Mouse (Mus musculus) CH12.LX (cell line): ENCODE measurements at regions not wholly inside any gene's neighbourhood (a gene's known extent, or its start where the extent isn't known, plus 50 kb on each side); places are given as distances from the start of the nearest gene placed in this dataset.

Experiments
- DNase-seq: peaks from one replicate; pipeline ENCODE4 v3.0.0-alpha.2; 2013; ENCODE audit errors: extremely low read depth
- H3K27ac ChIP-seq: 2 replicates; pipeline ENCODE4 v1.5.1; 2012; ENCODE audit warnings: low read depth, mild to moderate bottlenecking, control low read depth, moderate library complexity; ENCODE audit not compliant: insufficient read depth
- H3K27me3 ChIP-seq: replicated peaks from 2 replicates; pipeline ENCODE3; 2012; ENCODE audit warnings: inconsistent platforms
- H3K36me3 ChIP-seq, 2 experiments: replicated peaks in 1 of 2; 2 replicates each; pipeline versions ENCODE3 to v1.6.1; 2012; ENCODE audit warnings: inconsistent platforms in 1 of 2, low read length in 1 of 2, mild to moderate bottlenecking in 1 of 2, mixed read lengths in 1 of 2, moderate library complexity in 1 of 2; ENCODE audit not compliant: control insufficient read depth in 1 of 2, insufficient read depth in 1 of 2
- H3K4me1 ChIP-seq, 2 experiments: 2 replicates each; pipeline ENCODE4 v1.6.1; 2012; ENCODE audit warnings: inconsistent platforms in 1 of 2, moderate library complexity in 1 of 2; ENCODE audit not compliant: insufficient read depth in 2 of 2, control insufficient read depth in 1 of 2
- H3K4me2 ChIP-seq: 2 replicates; pipeline ENCODE4 v1.6.1; 2012; ENCODE audit warnings: low read depth, mild to moderate bottlenecking, control low read depth; ENCODE audit not compliant: poor library complexity, insufficient read depth, severe bottlenecking
- H3K4me3 ChIP-seq, 3 experiments: fragments of 150-350 bp in 1 of 3; sonication (generic) in 1 of 3; replicated peaks in 1 of 3; 2 replicates each; pipeline versions ENCODE3 to v1.5.1; 2011 to 2012; ENCODE audit warnings: low read depth in 2 of 3, low read length in 2 of 3, mild to moderate bottlenecking in 2 of 3, moderate library complexity in 2 of 3, control low read depth in 1 of 3, improper control_type of control experiment in 1 of 3, inconsistent platforms in 1 of 3, mixed read lengths in 1 of 3; ENCODE audit not compliant: poor library complexity in 1 of 3
- H3K79me2 ChIP-seq: replicated peaks from 2 replicates; pipeline ENCODE4 v1.6.1; 2012; ENCODE audit warnings: mild to moderate bottlenecking, moderate library complexity; ENCODE audit not compliant: control insufficient read depth, poor library complexity, insufficient read depth, severe bottlenecking; ENCODE audit errors: extremely low read depth
- H3K9ac ChIP-seq: 2 replicates; pipeline ENCODE4 v1.6.1; 2012; ENCODE audit warnings: low read depth, mild to moderate bottlenecking, control low read depth, moderate library complexity; ENCODE audit not compliant: insufficient read depth
- H3K9me3 ChIP-seq: replicated peaks from 2 replicates; pipeline ENCODE3; 2012; ENCODE audit warnings: low read length, inconsistent platforms, mixed read lengths
- CHD1 ChIP-seq: IDR thresholded peaks from 2 replicates; pipeline ENCODE4 v1.6.1; 2012; ENCODE audit warnings: low read depth, low read length, improper control_type of control experiment, inconsistent platforms
- CHD2 ChIP-seq: IDR thresholded peaks from 2 replicates; pipeline ENCODE4 v1.6.1; 2011; ENCODE audit warnings: low read length, improper control_type of control experiment
- CTCF ChIP-seq, 2 experiments: IDR thresholded peaks in 1 of 2; conservative IDR thresholded peaks in 1 of 2; 2 replicates each; pipeline ENCODE4 v1.5.1; 2011 to 2012; ENCODE audit warnings: low read depth in 2 of 2, low read length in 2 of 2, improper control_type of control experiment in 1 of 2, inconsistent platforms in 1 of 2, mild to moderate bottlenecking in 1 of 2, moderate library complexity in 1 of 2
- ELF1 ChIP-seq: IDR thresholded peaks from 2 replicates; pipeline ENCODE4 v1.6.1; 2014; ENCODE audit warnings: low read depth, mild to moderate bottlenecking, inconsistent platforms, low read length, improper control_type of control experiment
- ETS1 ChIP-seq: conservative IDR thresholded peaks from 2 replicates; pipeline ENCODE4 v1.6.1; 2012; ENCODE audit warnings: low read depth, mild to moderate bottlenecking, inconsistent platforms, low read length, improper control_type of control experiment, moderate library complexity
- JUND ChIP-seq: conservative IDR thresholded peaks from 2 replicates; pipeline ENCODE4 v1.6.1; 2011; ENCODE audit warnings: low read depth, low read length, improper control_type of control experiment
- KAT2A ChIP-seq: IDR thresholded peaks from 2 replicates; pipeline ENCODE4 v1.6.1; 2012; ENCODE audit warnings: low read length, improper control_type of control experiment, inconsistent platforms; ENCODE audit not compliant: insufficient replicate concordance
- MAFK ChIP-seq: IDR thresholded peaks from 2 replicates; pipeline ENCODE4 v1.6.1; 2011; ENCODE audit warnings: low read length, improper control_type of control experiment; ENCODE audit not compliant: insufficient replicate concordance
- MAX ChIP-seq: IDR thresholded peaks from 2 replicates; pipeline ENCODE4 v1.6.1; 2011; ENCODE audit warnings: low read length, improper control_type of control experiment
- MYC ChIP-seq: IDR thresholded peaks from 2 replicates; pipeline ENCODE4 v1.6.1; 2011; ENCODE audit warnings: low read depth, mild to moderate bottlenecking, improper control_type of control experiment, low read length
- NRF1 ChIP-seq: IDR thresholded peaks from 2 replicates; pipeline ENCODE4 v1.6.1; 2014; ENCODE audit warnings: low read depth, mild to moderate bottlenecking, inconsistent platforms, low read length, improper control_type of control experiment, moderate library complexity
- POLR2AphosphoS2 ChIP-seq: IDR thresholded peaks from 2 replicates; pipeline ENCODE4 v1.6.1; 2011; ENCODE audit warnings: low read depth, low read length, improper control_type of control experiment
- SIN3A ChIP-seq: IDR thresholded peaks from 2 replicates; pipeline ENCODE4 v1.6.1; 2012; ENCODE audit warnings: low read length, improper control_type of control experiment, inconsistent platforms
- TBP ChIP-seq: conservative IDR thresholded peaks from 2 replicates; pipeline ENCODE4 v1.6.1; 2011; ENCODE audit warnings: low read depth, low read length, improper control_type of control experiment
- TCF12 ChIP-seq: IDR thresholded peaks from 2 replicates; pipeline ENCODE4 v1.6.1; 2014; ENCODE audit warnings: low read depth, mild to moderate bottlenecking, inconsistent platforms, low read length, improper control_type of control experiment
- USF1 ChIP-seq: IDR thresholded peaks from 2 replicates; pipeline ENCODE4 v1.6.1; 2014; ENCODE audit warnings: low read depth, mild to moderate bottlenecking, inconsistent platforms, low read length, improper control_type of control experiment
- ZNF384 ChIP-seq: IDR thresholded peaks from 2 replicates; pipeline ENCODE4 v1.6.1; 2012; ENCODE audit warnings: low read depth, low read length, improper control_type of control experiment, inconsistent platforms
- dilution Hi-C: fragments of 300-500 bp; cut with MboI; formaldehyde crosslinking; loops from 2 replicates; pipeline ENCODE4 v1.14.3; 2020; ENCODE audit warnings: low sequenced_read_pairs; ENCODE audit not compliant: extremely low pct_unique_long_range_greater_than_20kb, extremely low pct_ligation_motif_present
- in situ Hi-C: fragments of 300-500 bp; cut with MboI; formaldehyde crosslinking; loops from 3 replicates; pipeline ENCODE4 v1.14.3; 2019; ENCODE audit warnings: low sequenced_read_pairs, low pct_ligation_motif_present, low pct_unique_long_range_greater_than_20kb, mixed read lengths

GRCm38 (mm10) chr5:44335756-44336155 is 109.3 kb upstream of the Tapt1 start:
- Histone ChIP-seq H3K36me3 (no peaks in the 10 kb centered on the region), H3K27ac (no peak overlapping the region), H3K4me3 (no peak overlapping the region), H3K4me2 (no peak overlapping the region), H3K79me2 (no peaks in the 10 kb centered on the region), H3K9me3 (no peaks in the 10 kb centered on the region), H3K9ac (no peak overlapping the region), H3K27me3 (no peaks in the 10 kb centered on the region), H3K4me1 (no peaks in the 10 kb centered on the region)
- TF ChIP-seq ETS1 (no peak), SIN3A (no peak), JUND (no peak), TBP (no peak), MAFK (no peak), NRF1 (no peak), USF1 (no peak), CHD1 (no peak), POLR2AphosphoS2 (no peak), TCF12 (no peak), MYC (no peak), ZNF384 (no peak), CTCF (conservative IDR thresholded peaks at IDR 0.05 in 1 of 2, IDR thresholded peaks at IDR 0.05 in 1 of 2; ENCODE audit: low read depth in 2 of 2, low read length in 2 of 2) (no peak), KAT2A (no peak), ELF1 (no peak)
- dilution Hi-C loops (no loop called here), in situ Hi-C loops (no loop called here)
- no peak for DNase-seq

- in situ Hi-C loops: no loop called here
- H3K36me3 ChIP-seq: no peaks in the 10 kb centered on the region
- no peak overlapping the region for H3K4me3 ChIP-seq
- no peak overlapping the region for H3K4me2 ChIP-seq
- dilution Hi-C loops: no loop called here
- DNase-seq: no peak
- H3K79me2 ChIP-seq: no peaks in the 10 kb centered on the region
- no peaks in the 10 kb centered on the region for H3K4me1 ChIP-seq
- TF ChIP-seq SIN3A (no peak), NRF1 (no peak), MAX (no peak), CHD2 (no peak), TCF12 (no peak), MAFK (peak; percentile 74)
- no peak overlapping the region for H3K9ac ChIP-seq
- H3K9me3 ChIP-seq: no peaks in the 10 kb centered on the region
- H3K27ac ChIP-seq: no peak overlapping the region
- H3K27me3 ChIP-seq: no peaks in the 10 kb centered on the region
These were observed 93.2 kb upstream of the Tapt1 start for GRCm38 (mm10) chr5:44319626-44320025.
